Mouse (Mus musculus) forebrain, embryonic 16.5 days (tissue): ENCODE results near the gene Mxra7. TPM values are rescaled to one million over a fixed set of nuclear protein-coding genes. Genes with fewer than 3 reads are reported as not detected.
"Not testable (repeated sequence)": the region's sequence is repeated elsewhere in the genome, so short reads cannot be mapped to it uniquely, and the experiment has no call there.

Experiments
- ATAC-seq: fragments of 200-750 bp; cut with Nextera tagmentation; 2 replicates; pipeline ENCODE4 v1.8.0; 2017; ENCODE audit warnings: mild to moderate bottlenecking, moderate library complexity
- H3K27ac ChIP-seq: fragments of 300-500 bp; sonication (generic); 2 replicates; pipeline ENCODE4 v1.5.1; 2014; ENCODE audit warnings: low read length, control low read depth
- H3K27me3 ChIP-seq: fragments of 300-500 bp; sonication (generic); replicated peaks from 2 replicates; pipeline ENCODE4 v1.6.1; 2014; ENCODE audit warnings: low read length; ENCODE audit not compliant: control insufficient read depth, insufficient read depth
- H3K36me3 ChIP-seq: fragments of 300-500 bp; sonication (generic); 2 replicates; pipeline ENCODE4 v1.6.1; 2014; ENCODE audit not compliant: control insufficient read depth, insufficient read depth
- H3K4me1 ChIP-seq: fragments of 300-500 bp; sonication (generic); replicated peaks from 2 replicates; pipeline ENCODE4 v1.6.1; 2014; ENCODE audit warnings: low read length; ENCODE audit not compliant: control insufficient read depth, insufficient read depth
- H3K4me2 ChIP-seq: fragments of 300-500 bp; sonication (generic); 2 replicates; pipeline ENCODE4 v1.6.1; 2014; ENCODE audit warnings: mild to moderate bottlenecking, low read length, control low read depth
- H3K4me3 ChIP-seq: fragments of 300-500 bp; sonication (generic); replicated peaks from 2 replicates; pipeline ENCODE4 v1.5.1; 2014; ENCODE audit warnings: mild to moderate bottlenecking, low read length, control low read depth
- H3K9ac ChIP-seq: fragments of 300-500 bp; sonication (generic); replicated peaks from 2 replicates; pipeline ENCODE4 v1.6.1; 2014; ENCODE audit warnings: low read depth, low read length, control low read depth
- H3K9me3 ChIP-seq: fragments of 300-500 bp; sonication (generic); 2 replicates; pipeline ENCODE4 v1.6.1; 2016; ENCODE audit warnings: low read length; ENCODE audit not compliant: control insufficient read depth
- WGBS: fragments of 180-500 bp; shearing (Covaris S2); extraction: QIAGEN DNeasy Blood & Tissue Kit; methylation state at CpG from one replicate; pipeline ENCODE4 v1.1.7; 2014; 5-methylcytosine and 5-hydroxymethylcytosine counted together
- polyA plus RNA-seq: library from polyadenylated mRNA; unstranded; fragments of >200 nt; fragmentation: Nextera tagmentation; extraction: Ambion mirVana; gene quantifications from 2 replicates; pipeline ENCODE4 v1.2.1, GENCODE M21; 2015

Mxra7 gene
- polyA plus RNA-seq, 1 experiment from 2014 or later: 7.8 TPM

- WGBS: 97% methylated on average over 10 of the region's 10 CpGs
These were observed 9.6 kb upstream of the Mxra7 start for GRCm38 (mm10) chr11:116837441-116837840.

DNA sequence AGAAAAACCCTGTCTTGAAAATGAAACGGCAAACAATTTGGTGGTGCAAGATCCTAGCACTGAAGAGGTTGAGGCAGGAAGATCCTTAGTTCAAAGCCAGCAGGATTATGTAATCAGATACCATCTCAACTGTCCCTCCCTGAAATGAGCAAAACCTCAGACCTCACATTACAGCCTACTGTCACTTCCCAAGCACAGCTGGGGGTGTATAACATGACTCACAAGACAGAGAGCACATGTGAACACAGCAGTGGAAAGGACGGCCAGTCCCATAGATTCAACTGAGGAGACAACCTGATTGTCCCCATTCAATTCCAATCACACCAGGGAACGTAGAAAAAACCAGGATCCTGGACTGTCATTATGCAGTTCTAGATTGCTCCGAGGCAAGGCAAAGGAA is 8.4 kb upstream of the Mxra7 start:
- WGBS: 90% methylated on average over 4 of the region's 4 CpGs
- Histone ChIP-seq H3K27ac (no peak overlapping the region), H3K9me3 (no peaks in the 10 kb centered on the region), H3K36me3 (peaks cover 33% of the 10 kb centered on the region), H3K4me2 (no peak overlapping the region), H3K27me3 (no peaks in the 10 kb centered on the region), H3K4me1 (peaks cover 22% of the 10 kb centered on the region), H3K9ac (no peak overlapping the region), H3K4me3 (no peak overlapping the region)
- ATAC-seq: no peak

More at GRCm38 (mm10) chr11:116837441-116837840, 9.6 kb upstream of the Mxra7 start:
- Histone ChIP-seq H3K9ac (no peak overlapping the region), H3K27ac (no peak overlapping the region), H3K9me3 (no peaks in the 10 kb centered on the region), H3K4me1 (peaks cover 30% of the 10 kb centered on the region), H3K27me3 (no peaks in the 10 kb centered on the region), H3K4me2 (no peak overlapping the region), H3K36me3 (peaks cover 33% of the 10 kb centered on the region), H3K4me3 (no peak overlapping the region)
- ATAC-seq: no peak

GRCm38 (mm10) chr11:116834954-116835353 is 7.1 kb upstream of the Mxra7 start:
- Histone ChIP-seq H3K4me3 (no peak overlapping the region), H3K4me2 (no peak overlapping the region), H3K36me3 (peaks cover 33% of the 10 kb centered on the region), H3K9me3 (no peaks in the 10 kb centered on the region), H3K27me3 (no peaks in the 10 kb centered on the region), H3K27ac (no peak overlapping the region), H3K9ac (no peak overlapping the region), H3K4me1 (peaks cover 9% of the 10 kb centered on the region; the same call in 1 of the 2 replicates)
- no peak for ATAC-seq
- 98% methylated on average over 1 of the region's 1 CpGs for WGBS

DNA sequence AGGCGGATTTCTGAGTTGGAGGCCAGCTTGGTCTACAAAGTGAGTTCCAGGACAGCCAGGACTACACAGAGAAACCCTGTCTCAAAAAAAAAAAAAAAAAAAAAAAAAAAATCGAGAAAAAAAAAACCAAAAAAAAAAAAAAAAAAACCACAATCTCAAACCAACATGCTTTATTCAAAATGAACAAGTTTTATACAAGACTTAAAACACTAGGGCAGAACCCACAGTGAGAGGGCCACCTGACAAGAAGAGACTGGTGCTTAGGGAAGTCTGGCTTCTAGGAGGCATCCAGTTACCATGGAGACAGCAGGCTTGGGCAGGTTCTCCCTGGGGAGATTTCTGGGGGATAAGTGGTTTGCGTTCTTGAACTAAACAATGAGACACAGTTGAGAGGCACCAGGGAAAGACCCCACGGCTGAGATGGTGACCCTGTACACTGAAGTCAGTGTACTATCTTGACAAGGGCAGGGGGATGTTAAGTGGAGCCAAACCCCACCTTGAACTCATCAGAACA is 4.4 kb upstream of the Mxra7 start:
- Histone ChIP-seq H3K27ac (no peak overlapping the region), H3K36me3 (peaks cover 19% of the 10 kb centered on the region)
- 28% methylated on average over 3 of the region's 4 CpGs for WGBS

DNA sequence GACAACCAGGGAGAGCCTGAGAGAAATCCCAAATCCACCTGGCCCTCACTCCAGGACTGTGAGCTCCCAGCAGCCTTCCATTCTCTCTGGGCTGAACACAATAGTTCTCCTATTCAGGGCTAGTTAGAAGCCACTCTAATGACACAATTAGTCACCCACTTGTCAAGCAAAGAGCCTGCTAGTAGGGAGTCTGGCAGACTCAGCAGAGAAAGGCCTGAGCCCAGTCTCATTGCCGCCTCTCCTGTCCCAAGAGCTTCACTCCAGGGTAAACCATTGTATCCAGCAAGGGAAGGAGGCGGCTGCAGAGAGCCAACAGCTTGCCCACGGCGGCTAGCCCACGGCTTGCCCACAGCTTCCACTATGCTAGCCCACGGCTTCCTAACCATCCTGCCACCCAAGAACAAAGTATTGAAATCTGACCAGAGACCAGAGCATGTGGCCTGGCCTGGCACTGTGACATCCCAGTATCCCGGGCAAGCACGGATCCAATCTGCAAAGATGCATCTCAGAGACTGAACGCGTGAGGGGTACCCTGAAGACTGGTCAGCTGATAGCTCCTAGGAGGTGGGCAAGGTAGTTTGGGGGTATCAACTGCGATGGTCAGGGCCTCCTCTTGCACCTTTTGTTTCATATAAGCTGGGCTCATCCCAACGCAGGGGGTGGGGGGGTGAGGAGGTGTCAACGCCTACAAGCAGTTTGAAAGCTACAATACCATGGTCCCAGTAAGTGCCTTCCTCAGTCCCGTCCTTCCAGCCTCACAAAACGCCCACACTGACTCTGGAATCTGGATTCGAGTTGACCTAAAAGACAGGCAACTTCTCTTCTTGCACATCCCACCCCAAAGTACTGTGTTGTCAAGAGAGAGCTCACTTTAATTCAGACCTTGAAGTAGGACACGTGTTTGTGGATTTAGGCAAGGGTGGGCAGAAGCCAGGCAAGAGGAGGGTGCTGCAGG is 1.0 kb downstream of the Mxra7 start:
- H3K9me3 ChIP-seq: no peaks in the 10 kb centered on the region
- ATAC-seq: no peak
- peak overlapping the region; percentile 53 for H3K4me3 ChIP-seq
- no peaks in the 10 kb centered on the region for H3K36me3 ChIP-seq
- H3K4me1 ChIP-seq: peaks cover 18% of the 10 kb centered on the region
- H3K9ac ChIP-seq: peak overlapping the region; percentile 16; the same call in 1 of the 2 replicates
- H3K27me3 ChIP-seq: no peaks in the 10 kb centered on the region
- peak overlapping the region; percentile 76 for H3K4me2 ChIP-seq
- no peak overlapping the region for H3K27ac ChIP-seq
- WGBS: 15% methylated on average over 17 of the region's 17 CpGs

More for the DNA sequence above, 4.4 kb upstream of the Mxra7 start:
- ATAC-seq: no peak
- Histone ChIP-seq H3K9me3 (no peaks in the 10 kb centered on the region), H3K4me1 (peaks cover 13% of the 10 kb centered on the region; the same call in 1 of the 2 replicates), H3K4me3 (no peak overlapping the region), H3K27me3 (no peaks in the 10 kb centered on the region), H3K9ac (no peak overlapping the region), H3K4me2 (no peak overlapping the region)

GRCm38 (mm10) chr11:116825230-116825629 is 2.6 kb downstream of the Mxra7 start:
- no peaks in the 10 kb centered on the region for H3K27me3 ChIP-seq
- H3K4me1 ChIP-seq: peaks cover 18% of the 10 kb centered on the region
- no peak overlapping the region for H3K4me2 ChIP-seq
- WGBS: 49% methylated on average over 5 of the region's 5 CpGs
- no peaks in the 10 kb centered on the region for H3K36me3 ChIP-seq
- no peak overlapping the region for H3K27ac ChIP-seq
- H3K9me3 ChIP-seq: no peaks in the 10 kb centered on the region
- H3K9ac ChIP-seq: no peak overlapping the region
- ATAC-seq: no peak
- H3K4me3 ChIP-seq: no peak overlapping the region

DNA sequence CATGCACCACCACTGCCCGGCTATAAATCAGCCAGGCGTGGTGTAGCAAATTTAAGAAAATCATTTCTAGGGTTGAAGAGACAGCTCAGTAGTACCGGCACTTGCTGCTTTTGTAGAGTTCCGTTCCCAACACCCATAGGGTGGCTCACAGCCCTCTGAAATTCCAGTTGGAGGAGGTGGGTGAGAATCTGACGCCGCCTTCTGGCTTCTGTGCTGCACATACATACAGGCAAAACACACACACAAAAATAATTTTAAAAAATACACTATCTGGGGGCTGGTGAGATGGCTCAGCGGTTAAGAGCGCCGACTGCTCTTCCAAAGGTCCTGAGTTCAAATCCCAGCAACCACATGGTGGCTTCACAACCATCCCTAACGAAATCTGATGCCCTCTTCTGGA is 4.0 kb downstream of the Mxra7 start:
- H3K9me3 ChIP-seq, H3K36me3 ChIP-seq, H3K27me3 ChIP-seq, H3K4me3 ChIP-seq, H3K27ac ChIP-seq, H3K9ac ChIP-seq, H3K4me2 ChIP-seq, ATAC-seq: not testable (repeated sequence)
- 97% methylated on average over 10 of the region's 10 CpGs for WGBS
- peaks cover 18% of the 10 kb centered on the region for H3K4me1 ChIP-seq

DNA sequence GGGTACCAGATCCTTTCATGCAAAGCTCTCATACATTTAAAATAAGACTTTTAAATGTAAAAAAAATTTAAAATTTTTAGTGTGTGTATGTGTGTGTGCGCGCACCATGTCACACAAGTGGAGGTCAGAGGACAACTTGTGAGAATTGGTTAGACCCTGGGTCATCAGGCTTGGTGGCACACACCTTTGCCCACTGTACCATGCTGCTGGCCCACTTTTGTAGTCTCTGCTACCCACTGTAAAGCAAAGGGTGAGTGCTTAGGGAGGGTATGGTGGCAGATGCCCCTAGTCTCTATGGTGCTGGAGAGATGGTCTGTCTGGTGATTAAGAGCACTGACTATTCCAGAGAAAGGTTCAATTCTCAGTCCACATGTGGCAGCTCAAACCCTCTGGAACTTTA is 4.6 kb downstream of the Mxra7 start:
- Histone ChIP-seq H3K4me1 (peaks cover 16% of the 10 kb centered on the region), H3K4me2 (no peak overlapping the region), H3K36me3 (no peaks in the 10 kb centered on the region), H3K4me3 (no peak overlapping the region), H3K9me3 (no peaks in the 10 kb centered on the region), H3K27me3 (no peaks in the 10 kb centered on the region), H3K27ac (no peak overlapping the region), H3K9ac (no peak overlapping the region)
- 98% methylated on average over 2 of the region's 2 CpGs for WGBS
- ATAC-seq: no peak

DNA sequence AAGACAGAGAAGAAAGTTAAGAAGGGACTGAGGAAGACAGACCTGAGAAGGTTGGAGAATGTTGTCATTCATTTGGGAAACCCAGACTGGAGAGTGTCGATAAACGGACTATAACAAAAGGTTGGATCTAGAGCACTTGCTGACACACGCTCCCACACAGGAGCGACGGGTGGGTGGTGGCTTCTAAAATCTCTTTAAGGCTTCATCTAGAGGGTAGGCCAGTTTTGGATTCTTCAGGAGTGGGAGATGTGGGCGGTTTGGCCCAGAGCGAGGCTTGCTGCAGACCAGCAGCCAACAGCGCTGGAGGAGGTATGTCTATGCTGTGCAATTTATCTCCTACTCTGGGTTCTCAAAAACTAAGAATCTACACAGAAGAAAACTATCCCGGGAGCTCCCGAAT is 5.2 kb downstream of the Mxra7 start:
- Histone ChIP-seq H3K9ac (no peak overlapping the region), H3K27ac (no peak overlapping the region), H3K4me1 (peaks cover 10% of the 10 kb centered on the region), H3K36me3 (no peaks in the 10 kb centered on the region), H3K4me3 (no peak overlapping the region), H3K4me2 (no peak overlapping the region), H3K9me3 (no peaks in the 10 kb centered on the region), H3K27me3 (no peaks in the 10 kb centered on the region)
- WGBS: 92% methylated on average over 10 of the region's 10 CpGs
- ATAC-seq: no peak
